In the genomic region with DNA sequence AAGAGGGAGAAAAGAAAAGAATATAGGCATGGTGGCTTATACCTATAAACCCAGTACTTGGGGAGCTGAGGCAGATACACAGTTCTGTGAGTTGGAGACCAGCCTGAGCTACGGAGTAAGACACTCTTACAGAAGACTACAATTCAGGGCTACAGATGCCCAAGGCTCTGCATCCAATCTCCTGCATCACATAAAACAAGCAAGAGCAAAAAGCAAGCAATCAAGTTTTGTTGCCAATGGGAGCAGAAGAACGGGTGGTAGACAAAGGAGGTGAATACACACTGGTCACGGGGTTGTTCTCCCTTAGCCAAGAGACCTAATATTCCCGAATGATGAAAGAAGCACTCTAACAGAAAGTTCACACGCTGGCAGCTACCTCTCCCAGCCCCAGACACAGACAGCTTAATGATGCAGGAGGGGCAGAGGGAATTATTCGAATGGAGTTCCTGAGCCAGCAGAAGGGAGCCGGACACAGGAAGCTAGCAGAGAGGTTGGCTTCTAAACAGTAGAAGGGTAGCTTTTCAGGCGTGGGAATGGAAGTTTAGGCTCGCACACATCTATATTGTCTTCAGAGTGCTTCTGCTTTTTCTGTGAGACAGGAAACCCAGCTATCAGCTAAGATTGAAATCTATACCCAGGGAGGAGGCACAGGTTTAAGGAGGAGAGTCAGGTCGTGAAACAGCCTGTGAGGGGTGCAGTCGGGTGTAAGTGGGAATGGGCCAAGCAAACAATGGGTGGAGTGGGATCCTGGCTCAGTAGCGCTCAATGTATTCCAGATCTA, we compare ENCODE assay signal across 25 mouse cellular contexts. TPM values are rescaled to one million over a fixed set of nuclear protein-coding genes. Genes with fewer than 3 reads are reported as not detected.
DNase-seq lines count a peak whose midpoint lies in the region; ATAC-seq and TF ChIP-seq lines count a peak whose summit lies in the region.
"Had no signal": no experiment of that assay in that cellular context is flagged by ENCODE, and none has a peak within 500 bp of the region (broad histone marks: within the 10 kb centered on the region; RNA-seq: fewer than 3 reads in every experiment).

No protein-coding gene starts in this region.

- H3K4me1 ChIP-seq in forebrain, postnatal 0 days (ENCODE audit: insufficient read depth), result no peaks in the 10 kb centered on the region
- H3K4me1 ChIP-seq in forebrain, embryonic 13.5 days, result peaks cover 24% of the 10 kb centered on the region
- peaks cover 29% of the 10 kb centered on the region for H3K4me1 ChIP-seq in megakaryocyte, embryonic 14.5 days
- H3K4me1 ChIP-seq: midbrain, embryonic 13.5 days had no signal

- TF ChIP-seq POLR2A in brain, embryonic 14.5 days (IDR thresholded peaks at IDR 0.05; ENCODE audit: borderline replicate concordance, extremely low read depth, insufficient read depth, insufficient read length, poor library complexity, severe bottlenecking), result no peak

- H3K36me3 ChIP-seq in forebrain, postnatal 0 days (ENCODE audit: insufficient read depth), result no peaks in the 10 kb centered on the region
- no peaks in the 10 kb centered on the region for H3K36me3 ChIP-seq in forebrain, embryonic 13.5 days (ENCODE audit: poor library complexity, severe bottlenecking)
- no peaks in the 10 kb centered on the region for H3K36me3 ChIP-seq in megakaryocyte, embryonic 14.5 days (replicated peaks; ENCODE audit: low read length)
- H3K36me3 ChIP-seq: embryonic facial prominence, embryonic 13.5 days; limb, embryonic 15.5 days; midbrain, embryonic 13.5 days; neural tube, embryonic 15.5 days had no signal

- H3K27me3 ChIP-seq in forebrain, postnatal 0 days (ENCODE audit: insufficient read depth, low read length), result no peaks in the 10 kb centered on the region
- H3K27me3 ChIP-seq in forebrain, embryonic 13.5 days, result 0 out of 2 replicates have a peak, but pooled peaks cover 3% of the 10 kb centered on the region
- H3K27me3 ChIP-seq in megakaryocyte, embryonic 14.5 days (replicated peaks), result peaks cover 36% of the 10 kb centered on the region
- H3K27me3 ChIP-seq: embryonic facial prominence, embryonic 13.5 days; limb, embryonic 15.5 days; midbrain, embryonic 13.5 days; neural tube, embryonic 15.5 days had no signal

- H3K4me3 ChIP-seq in forebrain, postnatal 0 days (ENCODE audit: low read depth, low read length), result no peak overlapping the region
- no peak overlapping the region for H3K4me3 ChIP-seq in forebrain, embryonic 13.5 days
- peak overlapping the region; percentile 47 for H3K4me3 ChIP-seq in megakaryocyte, embryonic 14.5 days (replicated peaks)
- H3K4me3 ChIP-seq: embryonic facial prominence, embryonic 13.5 days; gastrocnemius, adult 2 months; heart, adult 2 months; layer of hippocampus, adult 2 months; limb, embryonic 15.5 days; midbrain, embryonic 13.5 days; neural tube, embryonic 15.5 days had no signal

- no peaks in the 10 kb centered on the region for H3K9me3 ChIP-seq in forebrain, postnatal 0 days (ENCODE audit: low read length)
- H3K9me3 ChIP-seq in forebrain, embryonic 13.5 days (replicated peaks), result no peaks in the 10 kb centered on the region
- no peaks in the 10 kb centered on the region for H3K9me3 ChIP-seq in megakaryocyte, embryonic 14.5 days
- H3K9me3 ChIP-seq: embryonic facial prominence, embryonic 13.5 days; limb, embryonic 15.5 days; midbrain, embryonic 13.5 days; neural tube, embryonic 15.5 days had no signal

- 43% methylated on average over 12 of the region's 12 CpGs for WGBS in forebrain, postnatal 0 days
- WGBS in forebrain, embryonic 13.5 days, result 68% methylated on average over 12 of the region's 12 CpGs

- no peak overlapping the region for H3K9ac ChIP-seq in forebrain, postnatal 0 days
- H3K9ac ChIP-seq in forebrain, embryonic 13.5 days, result no peak overlapping the region
- H3K9ac ChIP-seq: embryonic facial prominence, embryonic 13.5 days; limb, embryonic 15.5 days; midbrain, embryonic 13.5 days; neural tube, embryonic 15.5 days had no signal

- TF ChIP-seq CTCF in forebrain, postnatal 0 days (IDR thresholded peaks at IDR 0.05; ENCODE audit: low read depth), result no peak
- TF ChIP-seq CTCF in brain, embryonic 14.5 days (IDR thresholded peaks at IDR 0.05; ENCODE audit: borderline replicate concordance, extremely low read depth, insufficient read depth, insufficient read length), result no peak

- H3K27ac ChIP-seq in forebrain, postnatal 0 days (ENCODE audit: low read depth, low read length), result no peak overlapping the region
- no peak overlapping the region for H3K27ac ChIP-seq in forebrain, embryonic 13.5 days
- H3K27ac ChIP-seq: embryonic facial prominence, embryonic 13.5 days; gastrocnemius, adult 2 months; heart, adult 2 months; hindbrain, postnatal 0 days; layer of hippocampus, adult 2 months; limb, embryonic 15.5 days; midbrain, embryonic 13.5 days; neural tube, embryonic 15.5 days had no signal

- DNase-seq in forebrain, postnatal 0 days, result no peak
- peak; percentile 42 for DNase-seq in 416B (ENCODE audit: low read depth)
- DNase-seq in brain, embryonic 14.5 days (ENCODE audit: low read depth), result peak; percentile 46
- no peak for DNase-seq in adrenal gland, adult 2 months
- DNase-seq in urinary bladder, postnatal 14 days (ENCODE audit: low spot score), result no peak
- no peak for DNase-seq in lung, postnatal 4 days
- DNase-seq: adrenal gland, postnatal 10 days; cerebellum, adult 11 months; cerebellum, postnatal 10 days; gastrocnemius, adult 2 months; heart, adult 2 months; heart, postnatal 4 days; kidney, adult 18-20 months; kidney, postnatal 10 days; lung, adult 18-20 months; right cerebral cortex, postnatal 25 days; thymus, postnatal 14 days had no signal

- peak; percentile 36; the same call in 1 of the 2 replicates for ATAC-seq in forebrain, postnatal 0 days
- ATAC-seq in forebrain, embryonic 13.5 days, result no peak
- ATAC-seq: hindbrain, postnatal 0 days; midbrain, embryonic 13.5 days had no signal

- H3K4me2 ChIP-seq in forebrain, postnatal 0 days (ENCODE audit: low read depth), result no peak overlapping the region
- H3K4me2 ChIP-seq in forebrain, embryonic 13.5 days, result no peak overlapping the region
- H3K4me2 ChIP-seq: embryonic facial prominence, embryonic 13.5 days; limb, embryonic 15.5 days; midbrain, embryonic 13.5 days; neural tube, embryonic 15.5 days had no signal

RNA-seq across cellular contexts. Expression of a gene that starts 15.2 kb away (rescaled TPM):
- total RNA-seq in forebrain, postnatal 0 days (2014; rRNA removed), result 25.5 and 30.5 TPM in 2 replicates
- polyA plus RNA-seq in forebrain, postnatal 0 days (2015; fragmentation: Nextera tagmentation; extraction: Ambion mirVana), result 9.5 and 12.6 TPM in 2 replicates
- polyA plus RNA-seq in forebrain, embryonic 13.5 days (2015; fragmentation: Nextera tagmentation; extraction: Ambion mirVana), result 19.5 and 22.2 TPM in 2 replicates
- polyA plus RNA-seq in brain, embryonic 14.5 days (2012; rRNA removed), result 14.1 and 14.2 TPM in 2 replicates
- polyA plus RNA-seq in megakaryocyte, embryonic 14.5 days (2012; ENCODE audit: insufficient read depth, low replicate concordance), result 0.16 and 1.2 TPM in 2 replicates
- total RNA-seq in adrenal gland, adult 2 months (2021), result 10 to 100 TPM; 23.6 to 31.4 TPM
- 5.5 and 8.7 TPM in 2 replicates for polyA plus RNA-seq in adrenal gland, adult 2 months (2012; rRNA removed)

Comparison
In these comparisons a context has a peak if more than half of its experiments do, and no peak if none do; other contexts are left out.
1. DNase-seq: peak in 416B (single experiment) and brain, embryonic 14.5 days (single experiment); none in forebrain, postnatal 0 days (single experiment), adrenal gland, adult 2 months (single experiment), urinary bladder, postnatal 14 days (single experiment) and lung, postnatal 4 days (0 of 2).